Mouse (Mus musculus): ENCODE measurements at regions not wholly inside any gene's neighbourhood (a gene's known extent, or its start where the extent isn't known, plus 50 kb on each side); places are given as distances from the start of the nearest gene placed in this dataset.

- Histone ChIP-seq H3K4me3 (ENCODE audit: insufficient read depth in 1 of 2, low read depth in 1 of 2, low read length in 2 of 2, poor library complexity in 1 of 2, severe bottlenecking in 1 of 2) (no peak overlapping the region), H3K9ac (ENCODE audit: insufficient read depth, low read depth, low read length, poor library complexity, severe bottlenecking) (no peak overlapping the region), H3K27ac (ENCODE audit: insufficient read depth, low read depth, low read length, poor library complexity, severe bottlenecking) (no peak overlapping the region), H3K4me1 (ENCODE audit: control insufficient read depth in 2 of 2, insufficient read depth in 2 of 2, low read length in 2 of 2, poor library complexity in 1 of 2) (no peaks in the 10 kb centered on the region), H3K9me3 (ENCODE audit: control insufficient read depth, insufficient read depth, low read depth, low read length) (no peaks in the 10 kb centered on the region), H3K36me3 (ENCODE audit: control insufficient read depth, insufficient read depth, low read length, poor library complexity, severe bottlenecking) (no peaks in the 10 kb centered on the region)
- DNase-seq (ENCODE audit: low read depth, low spot score), result no peak
- TF ChIP-seq ZC3H11A (IDR thresholded peaks at IDR 0.05; ENCODE audit: borderline replicate concordance, low read depth, low read length), result no peak
- no peak for TF ChIP-seq HCFC1 (IDR thresholded peaks at IDR 0.05; ENCODE audit: borderline replicate concordance, insufficient read depth, low read length)
- TF ChIP-seq CHD2 (IDR thresholded peaks at IDR 0.05; ENCODE audit: low read depth, low read length), result no peak
- TF ChIP-seq ZNF384 (IDR thresholded peaks at IDR 0.05; ENCODE audit: low read depth, low read length), result no peak
- no peak for TF ChIP-seq MAFK (IDR thresholded peaks at IDR 0.05; ENCODE audit: insufficient read depth, low read depth, low read length)
- in situ Hi-C loops (cut with MboI; ENCODE audit: low sequenced_read_pairs in 2 of 2, unreplicated experiment in 2 of 2), result no loop called here
Measured at GRCm38 (mm10) chr4:91080620-91081441, 319.8 kb downstream of the Elavl2 start.

DNA sequence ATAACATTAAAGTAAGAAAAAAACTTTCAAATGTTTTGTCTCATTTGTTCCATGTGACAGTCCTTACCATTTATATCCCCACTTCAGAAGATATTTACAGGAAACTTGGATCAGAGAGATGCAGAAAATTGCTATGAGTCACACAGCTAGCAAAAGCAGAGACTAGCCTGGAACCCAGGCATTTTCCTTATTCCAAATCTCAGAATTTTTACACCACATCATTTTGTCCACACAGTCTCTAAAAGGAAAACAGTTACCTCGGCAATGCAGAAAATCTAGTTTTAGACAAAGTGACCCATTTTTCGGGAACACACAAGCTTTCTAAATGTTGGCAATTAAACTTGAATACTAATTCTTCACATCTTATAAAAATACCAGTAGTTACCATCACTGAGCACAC, 329.3 kb downstream of the Elavl2 start:
- TF ChIP-seq ZC3H11A (IDR thresholded peaks at IDR 0.05; ENCODE audit: borderline replicate concordance, low read depth, low read length) (no peak), CHD2 (IDR thresholded peaks at IDR 0.05; ENCODE audit: low read depth, low read length) (no peak), MAFK (IDR thresholded peaks at IDR 0.05; ENCODE audit: insufficient read depth, low read depth, low read length) (no peak), HCFC1 (IDR thresholded peaks at IDR 0.05; ENCODE audit: borderline replicate concordance, insufficient read depth, low read length) (no peak), ZNF384 (IDR thresholded peaks at IDR 0.05; ENCODE audit: low read depth, low read length) (no peak)
- Histone ChIP-seq H3K4me1 (ENCODE audit: control insufficient read depth in 2 of 2, insufficient read depth in 2 of 2, low read length in 2 of 2, poor library complexity in 1 of 2) (no peaks in the 10 kb centered on the region), H3K9ac (ENCODE audit: insufficient read depth, low read depth, low read length, poor library complexity, severe bottlenecking) (no peak overlapping the region), H3K36me3 (ENCODE audit: control insufficient read depth, insufficient read depth, low read length, poor library complexity, severe bottlenecking) (no peaks in the 10 kb centered on the region), H3K9me3 (ENCODE audit: control insufficient read depth, insufficient read depth, low read depth, low read length) (no peaks in the 10 kb centered on the region), H3K27ac (ENCODE audit: insufficient read depth, low read depth, low read length, poor library complexity, severe bottlenecking) (no peak overlapping the region), H3K4me3 (ENCODE audit: insufficient read depth in 1 of 2, low read depth in 1 of 2, low read length in 2 of 2, poor library complexity in 1 of 2, severe bottlenecking in 1 of 2) (no peak overlapping the region)
- in situ Hi-C loops (cut with MboI; ENCODE audit: low sequenced_read_pairs in 2 of 2, unreplicated experiment in 2 of 2), result no loop called here
- DNase-seq (ENCODE audit: low read depth, low spot score), result no peak

DNA sequence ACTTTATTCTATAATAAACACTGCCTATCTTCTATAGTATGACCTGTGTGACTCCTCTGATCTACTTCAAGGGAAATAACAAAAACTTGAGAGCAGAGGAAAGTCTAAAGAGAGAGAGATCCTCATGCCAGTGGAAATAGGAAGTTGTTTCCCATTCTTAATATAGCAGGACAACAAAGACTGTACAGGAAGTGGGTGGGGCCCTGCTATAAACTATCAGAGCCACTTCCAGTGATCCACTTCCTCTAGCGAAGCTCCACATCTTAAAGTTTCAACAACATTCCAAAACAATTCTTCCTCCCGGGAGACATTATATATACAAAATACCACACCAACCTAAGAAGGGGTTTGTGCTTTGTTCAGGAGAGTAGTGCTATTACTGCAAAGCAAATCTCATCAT, 339.7 kb downstream of the Elavl2 start:
- H3K27ac ChIP-seq (ENCODE audit: insufficient read depth, low read depth, low read length, poor library complexity, severe bottlenecking), result no peak overlapping the region
- no peak overlapping the region for H3K9ac ChIP-seq (ENCODE audit: insufficient read depth, low read depth, low read length, poor library complexity, severe bottlenecking)
- in situ Hi-C loops (cut with MboI; ENCODE audit: low sequenced_read_pairs in 2 of 2, unreplicated experiment in 2 of 2), result no loop called here
- DNase-seq (ENCODE audit: low read depth, low spot score), result no peak
- H3K36me3 ChIP-seq (ENCODE audit: control insufficient read depth, insufficient read depth, low read length, poor library complexity, severe bottlenecking), result no peaks in the 10 kb centered on the region
- H3K4me1 ChIP-seq (ENCODE audit: control insufficient read depth in 2 of 2, insufficient read depth in 2 of 2, low read length in 2 of 2, poor library complexity in 1 of 2), result no peaks in the 10 kb centered on the region
- no peak overlapping the region for H3K4me3 ChIP-seq (ENCODE audit: insufficient read depth in 1 of 2, low read depth in 1 of 2, low read length in 2 of 2, poor library complexity in 1 of 2, severe bottlenecking in 1 of 2)
- TF ChIP-seq HCFC1 (IDR thresholded peaks at IDR 0.05; ENCODE audit: borderline replicate concordance, insufficient read depth, low read length), result no peak
- TF ChIP-seq MAFK (IDR thresholded peaks at IDR 0.05; ENCODE audit: insufficient read depth, low read depth, low read length), result no peak
- TF ChIP-seq ZC3H11A (IDR thresholded peaks at IDR 0.05; ENCODE audit: borderline replicate concordance, low read depth, low read length), result no peak
- no peak for TF ChIP-seq CHD2 (IDR thresholded peaks at IDR 0.05; ENCODE audit: low read depth, low read length)
- no peak for TF ChIP-seq ZNF384 (IDR thresholded peaks at IDR 0.05; ENCODE audit: low read depth, low read length)
- H3K9me3 ChIP-seq (ENCODE audit: control insufficient read depth, insufficient read depth, low read depth, low read length), result no peaks in the 10 kb centered on the region

DNA sequence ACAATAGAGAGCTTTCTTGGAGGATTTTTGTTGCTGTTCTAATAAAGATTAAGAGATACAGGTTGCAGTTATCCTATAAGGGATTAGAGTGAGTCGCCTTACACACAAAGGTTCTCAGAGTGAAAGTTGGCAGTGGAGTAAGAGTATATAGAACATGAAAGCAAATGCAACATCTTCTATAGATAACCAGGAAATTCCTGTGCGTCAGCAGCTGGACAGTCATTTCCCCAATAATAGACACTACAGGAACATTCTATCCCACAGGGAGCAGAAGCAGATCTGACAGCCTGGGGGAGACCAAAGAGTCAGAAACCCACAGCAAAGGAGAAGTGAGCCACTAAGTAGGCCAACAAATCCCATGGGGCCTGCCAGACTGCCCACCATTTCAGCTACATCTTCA, 348.7 kb downstream of the Elavl2 start:
- no peak overlapping the region for H3K4me3 ChIP-seq (ENCODE audit: insufficient read depth in 1 of 2, low read depth in 1 of 2, low read length in 2 of 2, poor library complexity in 1 of 2, severe bottlenecking in 1 of 2)
- no peak for DNase-seq (ENCODE audit: low read depth, low spot score)
- no peak overlapping the region for H3K9ac ChIP-seq (ENCODE audit: insufficient read depth, low read depth, low read length, poor library complexity, severe bottlenecking)
- H3K9me3 ChIP-seq (ENCODE audit: control insufficient read depth, insufficient read depth, low read depth, low read length), result no peaks in the 10 kb centered on the region
- in situ Hi-C loops (cut with MboI; ENCODE audit: low sequenced_read_pairs in 2 of 2, unreplicated experiment in 2 of 2), result no loop called here
- no peak overlapping the region for H3K27ac ChIP-seq (ENCODE audit: insufficient read depth, low read depth, low read length, poor library complexity, severe bottlenecking)
- no peak for TF ChIP-seq ZNF384 (IDR thresholded peaks at IDR 0.05; ENCODE audit: low read depth, low read length)
- TF ChIP-seq CHD2 (IDR thresholded peaks at IDR 0.05; ENCODE audit: low read depth, low read length), result no peak
- TF ChIP-seq MAFK (IDR thresholded peaks at IDR 0.05; ENCODE audit: insufficient read depth, low read depth, low read length), result no peak
- TF ChIP-seq HCFC1 (IDR thresholded peaks at IDR 0.05; ENCODE audit: borderline replicate concordance, insufficient read depth, low read length), result no peak
- TF ChIP-seq ZC3H11A (IDR thresholded peaks at IDR 0.05; ENCODE audit: borderline replicate concordance, low read depth, low read length), result no peak
- H3K36me3 ChIP-seq (ENCODE audit: control insufficient read depth, insufficient read depth, low read length, poor library complexity, severe bottlenecking), result no peaks in the 10 kb centered on the region
- H3K4me1 ChIP-seq (ENCODE audit: control insufficient read depth in 2 of 2, insufficient read depth in 2 of 2, low read length in 2 of 2, poor library complexity in 1 of 2), result no peaks in the 10 kb centered on the region
